Mouse (Mus musculus): ENCODE data around the gene Cd101. TPM values are rescaled to one million over a fixed set of nuclear protein-coding genes. Genes with fewer than 3 reads are reported as not detected.

The Cd101 gene
- polyA plus RNA-seq, 1 experiment from 2014 or later = 1.0 TPM

- Histone ChIP-seq H3K27ac (ENCODE audit: low read depth, low read length) (no peak overlapping the region), H3K36me3 (ENCODE audit: control insufficient read depth, insufficient read depth) (no peaks in the 10 kb centered on the region), H3K9ac (ENCODE audit: low read depth, low read length) (no peak overlapping the region), H3K27me3 (replicated peaks; ENCODE audit: control insufficient read depth, insufficient read depth, low read length) (no peaks in the 10 kb centered on the region), H3K9me3 (ENCODE audit: control insufficient read depth) (no peaks in the 10 kb centered on the region), H3K4me2 (replicated peaks; ENCODE audit: low read depth) (no peak overlapping the region), H3K4me1 (replicated peaks; ENCODE audit: control insufficient read depth, insufficient read depth, low read length) (peaks cover 6% of the 10 kb centered on the region; the same call in 1 of the 2 replicates), H3K4me3 (ENCODE audit: low read depth, low read length) (no peak overlapping the region)
- no peak for TF ChIP-seq CTCF (IDR thresholded peaks at IDR 0.05; ENCODE audit: low read depth)
- WGBS = 90% methylated on average over 3 of the region's 3 CpGs
- ATAC-seq = no peak
Measured at GRCm38 (mm10) chr3:101013536-101013935, 15.8 kb downstream of the Cd101 start.

- Histone ChIP-seq H3K4me2 (replicated peaks; ENCODE audit: low read depth) (no peak overlapping the region), H3K9ac (ENCODE audit: low read depth, low read length) (no peak overlapping the region), H3K36me3 (ENCODE audit: control insufficient read depth, insufficient read depth) (no peaks in the 10 kb centered on the region), H3K4me1 (replicated peaks; ENCODE audit: control insufficient read depth, insufficient read depth, low read length) (peaks cover 6% of the 10 kb centered on the region; the same call in 1 of the 2 replicates), H3K9me3 (ENCODE audit: control insufficient read depth) (no peaks in the 10 kb centered on the region), H3K27ac (ENCODE audit: low read depth, low read length) (no peak overlapping the region), H3K4me3 (ENCODE audit: low read depth, low read length) (no peak overlapping the region), H3K27me3 (replicated peaks; ENCODE audit: control insufficient read depth, insufficient read depth, low read length) (no peaks in the 10 kb centered on the region)
- no peak for ATAC-seq
- 91% methylated on average over 10 of the region's 10 CpGs for WGBS
- TF ChIP-seq CTCF (IDR thresholded peaks at IDR 0.05; ENCODE audit: low read depth) = no peak
Measured at GRCm38 (mm10) chr3:101013005-101013404, 16.4 kb downstream of the Cd101 start.

GRCm38 (mm10) chr3:101012597-101012996 is 16.8 kb downstream of the Cd101 start:
- H3K9ac ChIP-seq (ENCODE audit: low read depth, low read length) = peak overlapping the region; percentile 7; the same call in 1 of the 2 replicates
- no peaks in the 10 kb centered on the region for H3K36me3 ChIP-seq (ENCODE audit: control insufficient read depth, insufficient read depth)
- WGBS = 88% methylated on average over 8 of the region's 8 CpGs
- no peak overlapping the region for H3K27ac ChIP-seq (ENCODE audit: low read depth, low read length)
- peaks cover 6% of the 10 kb centered on the region; the same call in 1 of the 2 replicates for H3K4me1 ChIP-seq (replicated peaks; ENCODE audit: control insufficient read depth, insufficient read depth, low read length)
- no peak for ATAC-seq
- H3K9me3 ChIP-seq (ENCODE audit: control insufficient read depth) = no peaks in the 10 kb centered on the region
- no peak overlapping the region for H3K4me2 ChIP-seq (replicated peaks; ENCODE audit: low read depth)
- H3K4me3 ChIP-seq (ENCODE audit: low read depth, low read length) = no peak overlapping the region
- TF ChIP-seq CTCF (IDR thresholded peaks at IDR 0.05; ENCODE audit: low read depth) = no peak
- no peaks in the 10 kb centered on the region for H3K27me3 ChIP-seq (replicated peaks; ENCODE audit: control insufficient read depth, insufficient read depth, low read length)

- TF ChIP-seq CTCF (IDR thresholded peaks at IDR 0.05; ENCODE audit: low read depth) = no peak
- H3K9me3 ChIP-seq (ENCODE audit: control insufficient read depth) = no peaks in the 10 kb centered on the region
- ATAC-seq = no peak
- H3K9ac ChIP-seq (ENCODE audit: low read depth, low read length) = no peak overlapping the region; the same call in 1 of the 2 replicates
- H3K4me2 ChIP-seq (replicated peaks; ENCODE audit: low read depth) = no peak overlapping the region; the same call in 1 of the 2 replicates
- H3K36me3 ChIP-seq (ENCODE audit: control insufficient read depth, insufficient read depth) = no peaks in the 10 kb centered on the region
- WGBS = 52% methylated on average over 10 of the region's 10 CpGs
- no peaks in the 10 kb centered on the region for H3K27me3 ChIP-seq (replicated peaks; ENCODE audit: control insufficient read depth, insufficient read depth, low read length)
- no peak overlapping the region for H3K27ac ChIP-seq (ENCODE audit: low read depth, low read length)
- H3K4me1 ChIP-seq (replicated peaks; ENCODE audit: control insufficient read depth, insufficient read depth, low read length) = peaks cover 9% of the 10 kb centered on the region; the same call in 1 of the 2 replicates
- H3K4me3 ChIP-seq (ENCODE audit: low read depth, low read length) = no peak overlapping the region
Measured at GRCm38 (mm10) chr3:101012131-101012571, 17.2 kb downstream of the Cd101 start.

- Histone ChIP-seq H3K4me3 (ENCODE audit: low read depth, low read length) (no peak overlapping the region), H3K27ac (ENCODE audit: low read depth, low read length) (peak overlapping the region; percentile 62), H3K4me1 (replicated peaks; ENCODE audit: control insufficient read depth, insufficient read depth, low read length) (peaks cover 9% of the 10 kb centered on the region; the same call in 1 of the 2 replicates), H3K36me3 (ENCODE audit: control insufficient read depth, insufficient read depth) (no peaks in the 10 kb centered on the region), H3K9me3 (ENCODE audit: control insufficient read depth) (no peaks in the 10 kb centered on the region), H3K9ac (ENCODE audit: low read depth, low read length) (no peak overlapping the region), H3K27me3 (replicated peaks; ENCODE audit: control insufficient read depth, insufficient read depth, low read length) (no peaks in the 10 kb centered on the region), H3K4me2 (replicated peaks; ENCODE audit: low read depth) (no peak overlapping the region)
- 47% methylated on average over 5 of the region's 5 CpGs for WGBS
- TF ChIP-seq CTCF (IDR thresholded peaks at IDR 0.05; ENCODE audit: low read depth) = no peak
- ATAC-seq = peak; percentile 77
Measured at GRCm38 (mm10) chr3:101011203-101011600, 18.2 kb downstream of the Cd101 start.

GRCm38 (mm10) chr3:101010589-101011202 is 18.7 kb downstream of the Cd101 start:
- no peak overlapping the region for H3K9ac ChIP-seq (ENCODE audit: low read depth, low read length)
- peak overlapping the region; percentile 62 for H3K27ac ChIP-seq (ENCODE audit: low read depth, low read length)
- H3K4me3 ChIP-seq (ENCODE audit: low read depth, low read length) = no peak overlapping the region
- H3K36me3 ChIP-seq (ENCODE audit: control insufficient read depth, insufficient read depth) = no peaks in the 10 kb centered on the region
- WGBS = 38% methylated on average over 4 of the region's 4 CpGs
- TF ChIP-seq CTCF (IDR thresholded peaks at IDR 0.05; ENCODE audit: low read depth) = peak; percentile 50
- no peak overlapping the region for H3K4me2 ChIP-seq (replicated peaks; ENCODE audit: low read depth)
- peaks cover 12% of the 10 kb centered on the region; the same call in 1 of the 2 replicates for H3K4me1 ChIP-seq (replicated peaks; ENCODE audit: control insufficient read depth, insufficient read depth, low read length)
- ATAC-seq = peak; percentile 87
- no peaks in the 10 kb centered on the region for H3K27me3 ChIP-seq (replicated peaks; ENCODE audit: control insufficient read depth, insufficient read depth, low read length)
- no peaks in the 10 kb centered on the region for H3K9me3 ChIP-seq (ENCODE audit: control insufficient read depth)
